Mouse (Mus musculus) kidney, embryonic 16.5 days (tissue): Measurements from ENCODE around the gene Mn1. TPM values are rescaled to one million over a fixed set of nuclear protein-coding genes. Genes with fewer than 3 reads are reported as not detected.
A peak's percentile ranks its signal among the peaks of the same experiment; 100 is the strongest.

Experiments used
- ATAC-seq: fragments of 200-750 bp; cut with Nextera tagmentation; 2 replicates; pipeline ENCODE4 v1.8.0; 2017; ENCODE audit warnings: moderate TSS enrichment; ENCODE audit not compliant: low FRiP score, low TSS enrichment
- H3K27ac ChIP-seq: fragments of 300-500 bp; sonication (generic); 2 replicates; pipeline ENCODE4 v1.5.1; 2014; ENCODE audit warnings: low read length
- H3K27me3 ChIP-seq: fragments of 300-500 bp; sonication (generic); 2 replicates; pipeline ENCODE4 v1.6.1; 2014; ENCODE audit warnings: low read length, control low read depth, mixed read lengths; ENCODE audit not compliant: insufficient read depth
- H3K36me3 ChIP-seq: fragments of 300-500 bp; sonication (generic); 2 replicates; pipeline ENCODE4 v1.6.1; 2014; ENCODE audit warnings: low read length, control low read depth, mixed read lengths; ENCODE audit not compliant: insufficient read depth
- H3K4me1 ChIP-seq: fragments of 300-500 bp; sonication (generic); 2 replicates; pipeline ENCODE4 v1.6.1; 2014; ENCODE audit warnings: low read length, control low read depth, mixed read lengths; ENCODE audit not compliant: insufficient read depth
- H3K4me2 ChIP-seq: fragments of 300-500 bp; sonication (generic); replicated peaks from 2 replicates; pipeline ENCODE4 v1.6.1; 2014; ENCODE audit warnings: low read depth, low read length
- H3K4me3 ChIP-seq: fragments of 300-500 bp; sonication (generic); 2 replicates; pipeline ENCODE4 v1.5.1; 2014; ENCODE audit warnings: mild to moderate bottlenecking, low read length
- H3K9ac ChIP-seq: fragments of 300-500 bp; sonication (generic); replicated peaks from 2 replicates; pipeline ENCODE4 v1.6.1; 2014; ENCODE audit warnings: low read length
- H3K9me3 ChIP-seq: fragments of 300-500 bp; sonication (generic); 2 replicates; pipeline ENCODE4 v1.6.1; 2016; ENCODE audit warnings: low read length, control low read depth
- WGBS: fragments of 180-500 bp; shearing (Covaris S2); extraction: QIAGEN DNeasy Blood & Tissue Kit; methylation state at CpG from one replicate; pipeline ENCODE4 v1.1.7; 2014; 5-methylcytosine and 5-hydroxymethylcytosine counted together
- polyA plus RNA-seq: library from polyadenylated mRNA; unstranded; fragments of >200 nt; fragmentation: Nextera tagmentation; extraction: Ambion mirVana; gene quantifications from 2 replicates; pipeline ENCODE4 v1.2.1, GENCODE M21; 2015

Mn1 gene
- polyA plus RNA-seq, 1 experiment from 2014 or later, result 6.9 TPM

- no peaks in the 10 kb centered on the region for H3K9me3 ChIP-seq
- peak overlapping the region; percentile 77; the same call in 1 of the 2 replicates for H3K9ac ChIP-seq
- H3K4me2 ChIP-seq, result peak overlapping the region; percentile 99
- 7% methylated on average over 42 of the region's 42 CpGs for WGBS
- peaks cover 59% of the 10 kb centered on the region for H3K4me1 ChIP-seq
- no peak for ATAC-seq
- no peak overlapping the region for H3K27ac ChIP-seq
- H3K4me3 ChIP-seq, result peak overlapping the region; percentile 74
- H3K36me3 ChIP-seq, result no peaks in the 10 kb centered on the region
- H3K27me3 ChIP-seq, result peaks cover 69% of the 10 kb centered on the region
These were observed 2.1 kb downstream of the Mn1 start for GRCm38 (mm10) chr5:111419121-111419881.

- Histone ChIP-seq H3K9ac (peak overlapping the region; percentile 41), H3K9me3 (no peaks in the 10 kb centered on the region), H3K4me1 (peaks cover 65% of the 10 kb centered on the region), H3K27me3 (peaks cover 69% of the 10 kb centered on the region), H3K36me3 (no peaks in the 10 kb centered on the region), H3K4me3 (peak overlapping the region; percentile 74), H3K27ac (no peak overlapping the region), H3K4me2 (peak overlapping the region; percentile 99)
- no peak for ATAC-seq
- WGBS, result 3% methylated on average over 56 of the region's 56 CpGs
These were observed 3.0 kb downstream of the Mn1 start for GRCm38 (mm10) chr5:111420011-111420691.

- WGBS, result 61% methylated on average over 22 of the region's 22 CpGs
These were observed 3.7 kb downstream of the Mn1 start for GRCm38 (mm10) chr5:111420896-111421295.

DNA sequence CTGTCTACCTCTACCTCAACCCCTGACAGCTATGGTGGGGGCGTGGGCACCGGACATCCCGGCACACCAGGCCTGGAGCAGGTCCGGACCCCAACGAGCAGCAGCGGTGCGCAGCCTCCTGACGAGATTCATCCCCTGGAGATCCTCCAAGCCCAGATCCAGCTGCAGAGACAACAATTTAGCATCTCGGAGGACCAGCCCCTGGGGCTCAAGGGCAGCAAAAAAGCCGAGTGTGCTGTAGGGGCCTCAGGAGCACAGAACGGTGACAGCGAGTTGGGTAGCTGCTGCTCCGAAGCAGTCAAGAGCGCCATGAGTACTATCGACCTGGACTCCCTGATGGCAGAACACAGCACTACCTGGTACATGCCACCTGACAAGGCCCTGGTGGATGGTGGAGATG, 4.3 kb downstream of the Mn1 start:
- H3K4me1 ChIP-seq, result peaks cover 61% of the 10 kb centered on the region
- no peaks in the 10 kb centered on the region for H3K9me3 ChIP-seq
- H3K4me3 ChIP-seq, result 0 out of 2 replicates have a peak overlapping the region, but pooled peaks have one; percentile 11
- peak overlapping the region; percentile 32; the same call in 1 of the 2 replicates for H3K4me2 ChIP-seq
- no peaks in the 10 kb centered on the region for H3K36me3 ChIP-seq
- WGBS, result 66% methylated on average over 15 of the region's 15 CpGs
- no peak for ATAC-seq
- no peak overlapping the region for H3K27ac ChIP-seq
- no peak overlapping the region for H3K9ac ChIP-seq
- peaks cover 74% of the 10 kb centered on the region for H3K27me3 ChIP-seq

More at GRCm38 (mm10) chr5:111420896-111421295, 3.7 kb downstream of the Mn1 start:
- no peak for ATAC-seq
- Histone ChIP-seq H3K4me2 (peak overlapping the region; percentile 99), H3K9me3 (no peaks in the 10 kb centered on the region), H3K4me3 (peak overlapping the region; percentile 74), H3K27me3 (peaks cover 71% of the 10 kb centered on the region), H3K36me3 (no peaks in the 10 kb centered on the region), H3K9ac (peak overlapping the region; percentile 41), H3K27ac (no peak overlapping the region), H3K4me1 (peaks cover 67% of the 10 kb centered on the region)

- peak overlapping the region; percentile 32 for H3K4me2 ChIP-seq
- no peaks in the 10 kb centered on the region for H3K9me3 ChIP-seq
- 0 out of 2 replicates have a peak overlapping the region, but pooled peaks have one; percentile 9 for H3K9ac ChIP-seq
- H3K27ac ChIP-seq, result no peak overlapping the region
- H3K36me3 ChIP-seq, result no peaks in the 10 kb centered on the region
- 79% methylated on average over 8 of the region's 8 CpGs for WGBS
- ATAC-seq, result no peak
- H3K4me1 ChIP-seq, result peaks cover 59% of the 10 kb centered on the region
- peaks cover 72% of the 10 kb centered on the region for H3K27me3 ChIP-seq
- no peak overlapping the region for H3K4me3 ChIP-seq
These were observed 5.1 kb downstream of the Mn1 start for GRCm38 (mm10) chr5:111422058-111422800.

GRCm38 (mm10) chr5:111423011-111423410, 5.8 kb downstream of the Mn1 start:
- H3K9ac ChIP-seq, result no peak overlapping the region

GRCm38 (mm10) chr5:111423616-111424015, 6.5 kb downstream of the Mn1 start:
- Histone ChIP-seq H3K9me3 (no peaks in the 10 kb centered on the region), H3K4me1 (peaks cover 47% of the 10 kb centered on the region), H3K27me3 (peaks cover 74% of the 10 kb centered on the region), H3K9ac (no peak overlapping the region), H3K4me2 (peak overlapping the region; percentile 26; the same call in 1 of the 2 replicates), H3K4me3 (no peak overlapping the region), H3K36me3 (no peaks in the 10 kb centered on the region), H3K27ac (no peak overlapping the region)
- ATAC-seq, result no peak
- 67% methylated on average over 4 of the region's 4 CpGs for WGBS

More at GRCm38 (mm10) chr5:111423011-111423410, 5.8 kb downstream of the Mn1 start:
- Histone ChIP-seq H3K27ac (no peak overlapping the region), H3K9me3 (no peaks in the 10 kb centered on the region), H3K4me3 (peak overlapping the region; percentile 13), H3K36me3 (no peaks in the 10 kb centered on the region), H3K4me1 (peaks cover 53% of the 10 kb centered on the region), H3K27me3 (peaks cover 72% of the 10 kb centered on the region), H3K4me2 (peak overlapping the region; percentile 26; the same call in 1 of the 2 replicates)
- no peak for ATAC-seq
- WGBS, result 81% methylated on average over 10 of the region's 10 CpGs

DNA sequence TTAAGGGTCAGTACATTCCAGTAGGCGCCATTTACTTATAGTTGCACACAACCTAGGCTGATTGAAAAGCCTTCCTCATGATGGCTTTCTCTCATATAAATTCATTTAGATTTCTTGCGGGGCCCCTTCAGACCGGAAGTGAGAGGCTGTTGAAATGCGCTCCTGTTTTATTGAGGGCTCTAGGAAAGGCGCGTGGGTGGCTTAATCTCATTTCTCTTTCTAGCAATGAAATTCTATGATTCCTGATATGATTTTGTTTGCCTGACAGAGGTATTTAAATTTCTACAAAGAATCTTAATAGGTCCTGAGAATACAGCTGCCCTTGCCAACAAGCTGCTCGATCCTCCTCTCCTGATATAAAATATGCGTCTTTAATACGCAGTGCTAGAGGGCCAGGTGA, 8.7 kb downstream of the Mn1 start:
- peaks cover 53% of the 10 kb centered on the region for H3K27me3 ChIP-seq
- ATAC-seq, result no peak
- no peak overlapping the region for H3K27ac ChIP-seq
- H3K9ac ChIP-seq, result no peak overlapping the region
- H3K4me1 ChIP-seq, result peaks cover 29% of the 10 kb centered on the region
- H3K36me3 ChIP-seq, result no peaks in the 10 kb centered on the region
- 81% methylated on average over 9 of the region's 9 CpGs for WGBS
- H3K4me2 ChIP-seq, result no peak overlapping the region
- no peaks in the 10 kb centered on the region for H3K9me3 ChIP-seq
- no peak overlapping the region for H3K4me3 ChIP-seq

DNA sequence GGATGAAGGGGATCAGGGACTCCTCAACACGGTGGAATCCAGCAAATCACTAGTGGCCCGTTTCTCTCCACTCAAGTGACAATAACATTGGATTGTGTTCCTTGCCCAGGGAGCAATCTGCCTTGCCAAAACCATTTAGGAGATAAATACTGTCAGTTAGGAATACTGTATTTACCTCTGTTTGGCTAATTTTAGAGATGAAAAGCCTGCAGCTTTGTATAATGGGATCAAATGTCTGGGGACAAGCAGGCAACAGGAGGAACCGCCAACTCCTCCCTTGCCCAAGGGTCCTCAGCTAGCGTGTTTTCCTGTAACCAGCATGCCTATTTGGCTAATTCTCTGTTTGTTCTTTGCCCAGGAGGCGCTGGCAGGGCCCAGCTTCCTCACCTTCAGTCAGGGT, 9.1 kb downstream of the Mn1 start:
- Histone ChIP-seq H3K9me3 (no peaks in the 10 kb centered on the region), H3K27me3 (peaks cover 51% of the 10 kb centered on the region), H3K4me3 (no peak overlapping the region), H3K9ac (no peak overlapping the region), H3K4me1 (peaks cover 30% of the 10 kb centered on the region), H3K27ac (no peak overlapping the region), H3K36me3 (no peaks in the 10 kb centered on the region), H3K4me2 (no peak overlapping the region)
- ATAC-seq, result no peak
- WGBS, result 73% methylated on average over 5 of the region's 5 CpGs
